13 mouse cellular contexts compared by ENCODE assay signal in genomic region chr5:103368993-103369392, GRCm38 (mm10). TPM values are rescaled to one million over a fixed set of nuclear protein-coding genes. Genes with fewer than 3 reads are reported as not detected.
DNase-seq lines count a peak whose midpoint lies in the region; ATAC-seq and TF ChIP-seq lines count a peak whose summit lies in the region.
"Had no signal": no experiment of that assay in that cellular context is flagged by ENCODE, and none has a peak within 500 bp of the region (broad histone marks: within the 10 kb centered on the region; RNA-seq: fewer than 3 reads in every experiment).

No protein-coding gene starts in this region.

- no peaks in the 10 kb centered on the region for H3K4me1 ChIP-seq in hindbrain, embryonic 11.5 days (replicated peaks; ENCODE audit: control insufficient read depth, insufficient read depth, low read length)
- 0 out of 2 replicates have a peak, but pooled peaks cover 10% of the 10 kb centered on the region for H3K4me1 ChIP-seq in hindbrain, embryonic 13.5 days (replicated peaks)
- no peaks in the 10 kb centered on the region for H3K4me1 ChIP-seq in liver, postnatal 0 days (ENCODE audit: insufficient read depth)
- H3K4me1 ChIP-seq in liver, embryonic 12.5 days: no peaks in the 10 kb centered on the region
- no peaks in the 10 kb centered on the region; the same call in 1 of the 2 replicates for H3K4me1 ChIP-seq in testis, adult 2 months (ENCODE audit: control insufficient read depth, insufficient read depth, low read length)

- no peaks in the 10 kb centered on the region for H3K36me3 ChIP-seq in hindbrain, embryonic 11.5 days (ENCODE audit: control insufficient read depth, insufficient read depth, low read length)
- no peaks in the 10 kb centered on the region for H3K36me3 ChIP-seq in hindbrain, embryonic 13.5 days
- no peaks in the 10 kb centered on the region for H3K36me3 ChIP-seq in liver, postnatal 0 days (replicated peaks; ENCODE audit: insufficient read depth, low read length)
- H3K36me3 ChIP-seq in liver, embryonic 12.5 days: no peaks in the 10 kb centered on the region
- no peaks in the 10 kb centered on the region for H3K36me3 ChIP-seq in testis, adult 2 months (ENCODE audit: control insufficient read depth, insufficient read depth, low read length)
- H3K36me3 ChIP-seq: embryonic facial prominence, embryonic 13.5 days had no signal

- TF ChIP-seq POLR2A in testis, adult 2 months (IDR thresholded peaks at IDR 0.05; ENCODE audit: control insufficient read depth, low read depth, low read length): no peak

- H3K9me3 ChIP-seq in hindbrain, embryonic 11.5 days (ENCODE audit: control insufficient read depth, low read length): no peaks in the 10 kb centered on the region
- H3K9me3 ChIP-seq in hindbrain, embryonic 13.5 days: no peaks in the 10 kb centered on the region
- no peaks in the 10 kb centered on the region for H3K9me3 ChIP-seq in liver, postnatal 0 days (ENCODE audit: low read length)
- H3K9me3 ChIP-seq in liver, embryonic 12.5 days (replicated peaks): no peaks in the 10 kb centered on the region
- H3K9me3 ChIP-seq: embryonic facial prominence, embryonic 13.5 days had no signal

- ATAC-seq in hindbrain, embryonic 11.5 days (ENCODE audit: low FRiP score): no peak
- no peak for ATAC-seq in hindbrain, embryonic 13.5 days (ENCODE audit: low FRiP score)
- ATAC-seq in liver, postnatal 0 days: no peak
- no peak for ATAC-seq in liver, embryonic 12.5 days
- ATAC-seq: forebrain, embryonic 14.5 days had no signal

- no peak overlapping the region for H3K4me2 ChIP-seq in hindbrain, embryonic 11.5 days (replicated peaks; ENCODE audit: low read depth, low read length)
- H3K4me2 ChIP-seq in hindbrain, embryonic 13.5 days: no peak overlapping the region
- no peak overlapping the region for H3K4me2 ChIP-seq in liver, postnatal 0 days (ENCODE audit: low read depth, low read length)
- no peak overlapping the region for H3K4me2 ChIP-seq in liver, embryonic 12.5 days
- H3K4me2 ChIP-seq: embryonic facial prominence, embryonic 13.5 days had no signal

- H3K9ac ChIP-seq in hindbrain, embryonic 11.5 days (ENCODE audit: low read depth, low read length): no peak overlapping the region
- H3K9ac ChIP-seq in hindbrain, embryonic 13.5 days: no peak overlapping the region
- H3K9ac ChIP-seq in liver, postnatal 0 days (replicated peaks): no peak overlapping the region
- no peak overlapping the region for H3K9ac ChIP-seq in liver, embryonic 12.5 days
- H3K9ac ChIP-seq: embryonic facial prominence, embryonic 13.5 days had no signal

- intact Hi-C loops in gastrocnemius, postnatal 14 days (cut with DNase I; ENCODE audit: low total_unique reads): no loop called here

- DNase-seq in hindbrain, embryonic 11.5 days (ENCODE audit: low spot score): peak; percentile 10
- no peak for DNase-seq in liver, postnatal 0 days
- peak; percentile 56 for DNase-seq in ZHBTc4 (ENCODE audit: low read depth, low spot score)
- no peak for DNase-seq in gastrocnemius, postnatal 14 days
- DNase-seq: gastrocnemius, postnatal 36 days; layer of hippocampus, postnatal 36 days; retina, postnatal 1 day; thymus, postnatal 25 days had no signal

- no peak for TF ChIP-seq EP300 in liver, postnatal 0 days (IDR thresholded peaks at IDR 0.05; ENCODE audit: low read depth)

- H3K27me3 ChIP-seq in hindbrain, embryonic 11.5 days (ENCODE audit: control insufficient read depth, insufficient read depth, low read length): no peaks in the 10 kb centered on the region
- H3K27me3 ChIP-seq in hindbrain, embryonic 13.5 days: no peaks in the 10 kb centered on the region
- H3K27me3 ChIP-seq in liver, postnatal 0 days (ENCODE audit: insufficient read depth, low read length): no peaks in the 10 kb centered on the region
- H3K27me3 ChIP-seq in liver, embryonic 12.5 days (replicated peaks): peaks cover 18% of the 10 kb centered on the region
- H3K27me3 ChIP-seq in testis, adult 2 months (ENCODE audit: control insufficient read depth, insufficient read depth, low read length): no peaks in the 10 kb centered on the region; the same call in 1 of the 2 replicates

- H3K27ac ChIP-seq in hindbrain, embryonic 11.5 days (ENCODE audit: low read depth, low read length): no peak overlapping the region
- H3K27ac ChIP-seq in hindbrain, embryonic 13.5 days: no peak overlapping the region
- H3K27ac ChIP-seq in liver, postnatal 0 days (ENCODE audit: low read depth): no peak overlapping the region
- no peak overlapping the region for H3K27ac ChIP-seq in liver, embryonic 12.5 days
- no peak overlapping the region for H3K27ac ChIP-seq in testis, adult 2 months (ENCODE audit: control insufficient read depth, insufficient read depth, low read depth, low read length)
- H3K27ac ChIP-seq: embryonic facial prominence, embryonic 13.5 days had no signal

- peak; percentile 19 for TF ChIP-seq CTCF in liver, postnatal 0 days (IDR thresholded peaks at IDR 0.05; ENCODE audit: low read depth)
- peak; percentile 47; the same call in 1 of the 2 replicates for TF ChIP-seq CTCF in testis, adult 2 months (IDR thresholded peaks at IDR 0.05; ENCODE audit: control insufficient read depth, insufficient read depth, insufficient replicate concordance, low read depth, low read length)

- H3K4me3 ChIP-seq in hindbrain, embryonic 11.5 days (ENCODE audit: low read depth, low read length): no peak overlapping the region
- no peak overlapping the region for H3K4me3 ChIP-seq in hindbrain, embryonic 13.5 days
- no peak overlapping the region for H3K4me3 ChIP-seq in liver, postnatal 0 days (ENCODE audit: low read depth, low read length)
- no peak overlapping the region for H3K4me3 ChIP-seq in liver, embryonic 12.5 days
- no peak overlapping the region for H3K4me3 ChIP-seq in testis, adult 2 months (ENCODE audit: control insufficient read depth, low read depth, low read length)
- H3K4me3 ChIP-seq: embryonic facial prominence, embryonic 13.5 days had no signal

- WGBS in hindbrain, embryonic 11.5 days: 78% methylated on average over 10 of the region's 10 CpGs
- 80% methylated on average over 10 of the region's 10 CpGs for WGBS in hindbrain, embryonic 13.5 days
- 74% methylated on average over 10 of the region's 10 CpGs for WGBS in liver, postnatal 0 days (ENCODE audit: insufficient replicate concordance)
- 67% methylated on average over 10 of the region's 10 CpGs for WGBS in liver, embryonic 12.5 days (ENCODE audit: insufficient replicate concordance)

RNA-seq across cellular contexts. Expression of gene Ptpn13, which starts 56.0 kb away (rescaled TPM):
- 15.2 and 19.3 TPM in 2 replicates for polyA plus RNA-seq in hindbrain, embryonic 11.5 days (2014; fragmentation: Nextera tagmentation; extraction: Ambion mirVana)
- polyA plus RNA-seq in hindbrain, embryonic 13.5 days (2015; fragmentation: Nextera tagmentation; extraction: Ambion mirVana): 6.4 and 7.5 TPM in 2 replicates
- polyA plus RNA-seq in liver, postnatal 0 days (2015; fragmentation: Nextera tagmentation; extraction: Ambion mirVana): 0.38 and 0.43 TPM in 2 replicates
- 3.6 and 4.6 TPM in 2 replicates for polyA plus RNA-seq in liver, embryonic 12.5 days (2016; fragmentation: Nextera tagmentation; extraction: Ambion mirVana)
- 6.4 and 6.6 TPM in 2 replicates for polyA plus RNA-seq in testis, adult 2 months (2012; rRNA removed)
- total RNA-seq in gastrocnemius, postnatal 14 days (2021): 1 to 10 TPM; 5.4 to 6.0 TPM

Comparison
In these comparisons a context has a peak if more than half of its experiments do, and no peak if none do; other contexts are left out.
1. DNase-seq: peak in hindbrain, embryonic 11.5 days (single experiment) and ZHBTc4 (single experiment); none in liver, postnatal 0 days (single experiment) and gastrocnemius, postnatal 14 days (single experiment).